Mouse (Mus musculus) heart, adult 2 months (tissue): Measurements from ENCODE around the gene Cmss1.

Experiments
- CTCF ChIP-seq: fragments of 200-600 bp; IDR thresholded peaks from 2 replicates; pipeline ENCODE4 v1.8.1; 2022; ENCODE audit warnings: antibody characterized with exemption, mild to moderate bottlenecking, moderate library complexity
- EP300 ChIP-seq: fragments of 200-500 bp; IDR thresholded peaks from 2 replicates; pipeline ENCODE4 v1.6.1; 2011; ENCODE audit warnings: low read depth, low read length, control low read depth; ENCODE audit not compliant: insufficient read depth
- POLR2A ChIP-seq: fragments of 200-500 bp; IDR thresholded peaks from 2 replicates; pipeline ENCODE4 v1.6.1; 2011; ENCODE audit warnings: mild to moderate bottlenecking, low read depth, low read length, control low read depth; ENCODE audit not compliant: insufficient read depth

DNA sequence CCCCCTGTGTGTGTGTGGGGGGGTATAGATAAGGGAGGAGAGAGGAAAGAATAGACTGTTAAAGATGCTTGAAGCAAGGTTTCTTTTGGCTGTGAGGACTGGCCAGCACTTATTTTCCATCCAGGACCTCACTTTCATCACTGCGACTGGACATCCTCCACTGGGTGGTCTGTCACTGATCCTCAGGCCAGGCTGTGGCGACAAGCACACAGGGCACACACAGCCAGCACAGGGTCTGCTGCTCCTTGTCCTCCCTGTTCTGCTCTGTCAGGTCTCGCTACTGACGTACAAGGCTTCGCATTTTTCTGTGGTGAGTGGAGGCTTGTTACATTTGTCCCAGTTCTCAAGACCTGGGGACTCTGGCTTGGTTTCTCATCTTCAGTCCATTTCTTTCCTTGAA is 187.3 kb downstream of the Cmss1 start:
- TF ChIP-seq CTCF (no peak), POLR2A (no peak), EP300 (no peak)
